Mouse (Mus musculus) stomach, postnatal 0 days (tissue): ENCODE measurements around the gene Gm29666.

Source experiments
- CTCF ChIP-seq: IDR thresholded peaks from 2 replicates; pipeline ENCODE4 v1.5.1; 2016; ENCODE audit warnings: antibody characterized with exemption, low read depth, mild to moderate bottlenecking, moderate library complexity
- EP300 ChIP-seq: optimal IDR thresholded peaks from 2 replicates; pipeline ENCODE3; 2016; ENCODE audit warnings: antibody characterized with exemption

- TF ChIP-seq CTCF (no peak), EP300 (no peak)
Observed at GRCm38 (mm10) chr15:84891246-84891645, 28.6 kb downstream of the Gm29666 start.
